Mouse (Mus musculus): Measurements from ENCODE around the gene Gm13288. TPM values are rescaled to one million over a fixed set of nuclear protein-coding genes. Genes with fewer than 3 reads are reported as not detected.

Gene Gm13288
- not detected for polyA plus RNA-seq (2017; shearing (Covaris generic))

DNA sequence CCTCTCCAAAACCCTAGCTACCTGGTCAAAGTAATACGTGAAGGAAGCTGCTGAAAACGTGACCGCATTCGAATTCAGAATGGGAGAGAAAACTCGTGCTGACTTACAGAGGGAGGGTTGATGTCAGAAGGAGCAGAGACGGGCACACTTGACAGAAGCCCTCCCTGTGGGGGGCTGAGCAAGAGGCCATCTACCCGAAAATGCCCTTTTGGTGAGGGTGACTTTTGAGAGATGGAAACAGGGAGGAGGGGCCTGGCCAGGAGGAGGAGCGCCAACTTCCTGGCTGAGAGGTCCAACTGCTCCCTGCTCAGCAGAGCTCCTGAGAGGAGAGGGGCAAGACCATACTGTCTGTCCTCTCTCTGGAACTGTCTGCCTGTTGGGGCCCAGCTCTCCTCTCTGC is at the start of gene Gm13288:
TSS of gene Gm13288 (plus strand) at position 301 of the 400 bp plus-strand sequence.

DNA sequence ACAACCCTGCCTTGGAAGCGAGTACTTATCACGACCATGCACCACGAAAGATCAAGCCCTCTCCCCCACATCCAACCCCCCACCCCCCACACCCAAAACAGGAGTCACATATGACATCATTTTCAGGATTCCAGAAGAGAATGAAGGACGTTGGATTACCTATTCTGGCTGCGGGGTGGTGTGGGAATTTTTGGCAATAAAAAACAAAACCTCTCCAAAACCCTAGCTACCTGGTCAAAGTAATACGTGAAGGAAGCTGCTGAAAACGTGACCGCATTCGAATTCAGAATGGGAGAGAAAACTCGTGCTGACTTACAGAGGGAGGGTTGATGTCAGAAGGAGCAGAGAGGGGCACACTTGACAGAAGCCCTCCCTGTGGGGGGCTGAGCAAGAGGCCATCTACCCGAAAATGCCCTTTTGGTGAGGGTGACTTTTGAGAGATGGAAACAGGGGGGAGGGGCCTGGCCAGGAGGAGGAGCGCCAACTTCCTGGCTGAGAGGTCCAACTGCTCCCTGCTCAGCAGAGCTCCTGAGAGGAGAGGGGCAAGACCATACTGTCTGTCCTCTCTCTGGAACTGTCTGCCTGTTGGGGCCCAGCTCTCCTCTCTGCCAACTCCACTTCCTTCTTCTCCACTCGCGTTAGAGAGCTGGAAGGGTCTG is 45.6 kb upstream of the Gm13288 start, which contains the start of gene Gm13283:
TSS of gene Gm13283 (plus strand) at position 510 of the 659 bp plus-strand sequence.

DNA sequence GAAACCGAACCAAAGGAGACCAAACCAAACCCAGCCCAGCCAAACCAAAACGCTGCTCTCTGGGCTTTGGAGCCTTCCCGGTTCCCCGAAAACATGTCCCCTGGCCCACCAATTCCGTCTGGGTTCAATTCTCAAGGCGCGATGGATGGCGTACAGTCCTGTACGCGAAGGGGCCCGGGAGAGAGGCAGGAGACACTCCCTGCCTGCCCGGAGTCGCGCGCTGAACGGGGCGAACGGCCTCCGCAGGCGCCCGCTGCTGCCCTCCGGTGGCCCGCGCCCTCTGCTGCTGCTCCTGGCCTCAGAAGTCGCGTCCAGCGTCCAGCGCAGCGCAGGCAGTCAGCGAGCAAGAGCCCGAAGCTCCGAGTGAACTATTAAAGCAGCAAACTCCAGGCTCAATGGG is 31.8 kb upstream of the Gm13288 start, which contains the start of gene Gm13290:
TSS of gene Gm13290 (plus strand) at position 301 of the 400 bp plus-strand sequence.

DNA sequence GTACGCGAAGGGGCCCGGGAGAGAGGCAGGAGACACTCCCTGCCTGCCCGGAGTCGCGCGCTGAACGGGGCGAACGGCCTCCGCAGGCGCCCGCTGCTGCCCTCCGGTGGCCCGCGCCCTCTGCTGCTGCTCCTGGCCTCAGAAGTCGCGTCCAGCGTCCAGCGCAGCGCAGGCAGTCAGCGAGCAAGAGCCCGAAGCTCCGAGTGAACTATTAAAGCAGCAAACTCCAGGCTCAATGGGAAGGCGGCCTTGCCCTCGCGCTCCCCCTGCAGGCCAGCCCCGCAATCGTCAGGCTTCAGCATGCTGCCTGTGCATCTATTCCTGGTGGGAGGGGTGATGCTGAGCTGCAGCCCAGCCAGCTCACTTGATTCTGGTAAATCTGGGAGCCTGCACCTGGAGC is 28.7 kb upstream of the Gm13288 start, which contains the start of gene Gm13289:
TSS of gene Gm13289 (plus strand) at position 301 of the 400 bp plus-strand sequence.

DNA sequence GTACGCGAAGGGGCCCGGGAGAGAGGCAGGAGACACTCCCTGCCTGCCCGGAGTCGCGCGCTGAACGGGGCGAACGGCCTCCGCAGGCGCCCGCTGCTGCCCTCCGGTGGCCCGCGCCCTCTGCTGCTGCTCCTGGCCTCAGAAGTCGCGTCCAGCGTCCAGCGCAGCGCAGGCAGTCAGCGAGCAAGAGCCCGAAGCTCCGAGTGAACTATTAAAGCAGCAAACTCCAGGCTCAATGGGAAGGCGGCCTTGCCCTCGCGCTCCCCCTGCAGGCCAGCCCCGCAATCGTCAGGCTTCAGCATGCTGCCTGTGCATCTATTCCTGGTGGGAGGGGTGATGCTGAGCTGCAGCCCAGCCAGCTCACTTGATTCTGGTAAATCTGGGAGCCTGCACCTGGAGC is 25.8 kb upstream of the Gm13288 start, which contains the start of gene Gm13272:
TSS of gene Gm13272 (plus strand) at position 301 of the 400 bp plus-strand sequence.

DNA sequence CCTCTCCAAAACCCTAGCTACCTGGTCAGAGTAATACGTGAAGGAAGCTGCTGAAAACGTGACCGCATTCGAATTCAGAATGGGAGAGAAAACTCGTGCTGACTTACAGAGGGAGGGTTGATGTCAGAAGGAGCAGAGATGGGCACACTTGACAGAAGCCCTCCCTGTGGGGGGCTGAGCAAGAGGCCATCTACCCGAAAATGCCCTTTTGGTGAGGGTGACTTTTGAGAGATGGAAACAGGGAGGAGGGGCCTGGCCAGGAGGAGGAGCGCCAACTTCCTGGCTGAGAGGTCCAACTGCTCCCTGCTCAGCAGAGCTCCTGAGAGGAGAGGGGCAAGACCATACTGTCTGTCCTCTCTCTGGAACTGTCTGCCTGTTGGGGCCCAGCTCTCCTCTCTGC is 23.5 kb upstream of the Gm13288 start, which contains the start of gene Ifnz:
TSS of gene Ifnz (plus strand) at position 301 of the 400 bp plus-strand sequence.

DNA sequence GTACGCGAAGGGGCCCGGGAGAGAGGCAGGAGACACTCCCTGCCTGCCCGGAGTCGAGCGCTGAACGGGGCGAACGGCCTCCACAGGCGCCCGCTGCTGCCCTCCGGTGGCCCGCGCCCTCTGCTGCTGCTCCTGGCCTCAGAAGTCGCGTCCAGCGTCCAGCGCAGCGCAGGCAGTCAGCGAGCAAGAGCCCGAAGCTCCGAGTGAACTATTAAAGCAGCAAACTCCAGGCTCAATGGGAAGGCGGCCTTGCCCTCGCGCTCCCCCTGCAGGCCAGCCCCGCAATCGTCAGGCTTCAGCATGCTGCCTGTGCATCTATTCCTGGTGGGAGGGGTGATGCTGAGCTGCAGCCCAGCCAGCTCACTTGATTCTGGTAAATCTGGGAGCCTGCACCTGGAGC is 19.9 kb upstream of the Gm13288 start, which contains the start of gene Gm13276:
TSS of gene Gm13276 (plus strand) at position 301 of the 400 bp plus-strand sequence.

DNA sequence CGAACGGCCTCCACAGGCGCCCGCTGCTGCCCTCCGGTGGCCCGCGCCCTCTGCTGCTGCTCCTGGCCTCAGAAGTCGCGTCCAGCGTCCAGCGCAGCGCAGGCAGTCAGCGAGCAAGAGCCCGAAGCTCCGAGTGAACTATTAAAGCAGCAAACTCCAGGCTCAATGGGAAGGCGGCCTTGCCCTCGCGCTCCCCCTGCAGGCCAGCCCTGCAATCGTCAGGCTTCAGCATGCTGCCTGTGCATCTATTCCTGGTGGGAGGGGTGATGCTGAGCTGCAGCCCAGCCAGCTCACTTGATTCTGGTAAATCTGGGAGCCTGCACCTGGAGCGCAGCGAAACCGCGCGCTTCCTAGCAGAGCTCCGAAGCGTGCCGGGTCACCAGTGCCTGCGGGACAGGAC is 16.9 kb upstream of the Gm13288 start, which contains the start of gene Gm13277:
TSS of gene Gm13277 (plus strand) at position 231 of the 400 bp plus-strand sequence.

DNA sequence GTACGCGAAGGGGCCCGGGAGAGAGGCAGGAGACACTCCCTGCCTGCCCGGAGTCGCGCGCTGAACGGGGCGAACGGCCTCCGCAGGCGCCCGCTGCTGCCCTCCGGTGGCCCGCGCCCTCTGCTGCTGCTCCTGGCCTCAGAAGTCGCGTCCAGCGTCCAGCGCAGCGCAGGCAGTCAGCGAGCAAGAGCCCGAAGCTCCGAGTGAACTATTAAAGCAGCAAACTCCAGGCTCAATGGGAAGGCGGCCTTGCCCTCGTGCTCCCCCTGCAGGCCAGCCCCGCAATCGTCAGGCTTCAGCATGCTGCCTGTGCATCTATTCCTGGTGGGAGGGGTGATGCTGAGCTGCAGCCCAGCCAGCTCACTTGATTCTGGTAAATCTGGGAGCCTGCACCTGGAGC is 14.1 kb upstream of the Gm13288 start, which contains the start of gene Gm13278:
TSS of gene Gm13278 (plus strand) at position 301 of the 400 bp plus-strand sequence.

DNA sequence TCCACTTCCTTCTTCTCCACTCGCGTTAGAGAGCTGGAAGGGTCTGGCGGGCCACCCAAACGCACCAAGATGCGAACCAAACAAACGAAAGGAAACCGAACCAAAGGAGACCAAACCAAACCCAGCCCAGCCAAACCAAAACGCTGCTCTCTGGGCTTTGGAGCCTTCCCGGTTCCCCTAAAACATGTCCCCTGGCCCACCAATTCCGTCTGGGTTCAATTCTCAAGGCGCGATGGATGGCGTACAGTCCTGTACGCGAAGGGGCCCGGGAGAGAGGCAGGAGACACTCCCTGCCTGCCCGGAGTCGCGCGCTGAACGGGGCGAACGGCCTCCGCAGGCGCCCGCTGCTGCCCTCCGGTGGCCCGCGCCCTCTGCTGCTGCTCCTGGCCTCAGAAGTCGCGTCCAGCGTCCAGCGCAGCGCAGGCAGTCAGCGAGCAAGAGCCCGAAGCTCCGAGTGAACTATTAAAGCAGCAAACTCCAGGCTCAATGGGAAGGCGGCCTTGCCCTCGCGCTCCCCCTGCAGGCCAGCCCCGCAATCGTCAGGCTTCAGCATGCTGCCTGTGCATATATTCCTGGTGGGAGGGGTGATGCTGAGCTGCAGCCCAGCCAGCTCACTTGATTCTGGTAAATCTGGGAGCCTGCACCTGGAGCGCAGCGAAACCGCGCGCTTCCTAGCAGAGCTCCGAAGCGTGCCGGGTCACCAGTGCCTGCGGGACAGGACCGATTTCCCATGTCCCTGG is 11.2 kb upstream of the Gm13288 start, which contains the start of gene Gm13275:
TSS of gene Gm13275 (plus strand) at position 552 of the 740 bp plus-strand sequence.

DNA sequence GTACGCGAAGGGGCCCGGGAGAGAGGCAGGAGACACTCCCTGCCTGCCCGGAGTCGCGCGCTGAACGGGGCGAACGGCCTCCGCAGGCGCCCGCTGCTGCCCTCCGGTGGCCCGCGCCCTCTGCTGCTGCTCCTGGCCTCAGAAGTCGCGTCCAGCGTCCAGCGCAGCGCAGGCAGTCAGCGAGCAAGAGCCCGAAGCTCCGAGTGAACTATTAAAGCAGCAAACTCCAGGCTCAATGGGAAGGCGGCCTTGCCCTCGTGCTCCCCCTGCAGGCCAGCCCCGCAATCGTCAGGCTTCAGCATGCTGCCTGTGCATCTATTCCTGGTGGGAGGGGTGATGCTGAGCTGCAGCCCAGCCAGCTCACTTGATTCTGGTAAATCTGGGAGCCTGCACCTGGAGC is 8.2 kb upstream of the Gm13288 start, which contains the start of gene Gm13279:
TSS of gene Gm13279 (plus strand) at position 301 of the 400 bp plus-strand sequence.

DNA sequence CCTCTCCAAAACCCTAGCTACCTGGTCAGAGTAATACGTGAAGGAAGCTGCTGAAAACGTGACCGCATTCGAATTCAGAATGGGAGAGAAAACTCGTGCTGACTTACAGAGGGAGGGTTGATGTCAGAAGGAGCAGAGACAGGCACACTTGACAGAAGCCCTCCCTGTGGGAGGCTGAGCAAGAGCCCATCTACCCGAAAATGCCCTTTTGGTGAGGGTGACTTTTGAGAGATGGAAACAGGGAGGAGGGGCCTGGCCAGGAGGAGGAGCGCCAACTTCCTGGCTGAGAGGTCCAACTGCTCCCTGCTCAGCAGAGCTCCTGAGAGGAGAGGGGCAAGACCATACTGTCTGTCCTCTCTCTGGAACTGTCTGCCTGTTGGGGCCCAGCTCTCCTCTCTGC is 6.0 kb upstream of the Gm13288 start, which contains the start of gene Gm13285:
TSS of gene Gm13285 (plus strand) at position 301 of the 400 bp plus-strand sequence.

DNA sequence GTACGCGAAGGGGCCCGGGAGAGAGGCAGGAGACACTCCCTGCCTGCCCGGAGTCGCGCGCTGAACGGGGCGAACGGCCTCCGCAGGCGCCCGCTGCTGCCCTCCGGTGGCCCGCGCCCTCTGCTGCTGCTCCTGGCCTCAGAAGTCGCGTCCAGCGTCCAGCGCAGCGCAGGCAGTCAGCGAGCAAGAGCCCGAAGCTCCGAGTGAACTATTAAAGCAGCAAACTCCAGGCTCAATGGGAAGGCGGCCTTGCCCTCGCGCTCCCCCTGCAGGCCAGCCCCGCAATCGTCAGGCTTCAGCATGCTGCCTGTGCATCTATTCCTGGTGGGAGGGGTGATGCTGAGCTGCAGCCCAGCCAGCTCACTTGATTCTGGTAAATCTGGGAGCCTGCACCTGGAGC is 2.4 kb upstream of the Gm13288 start, which contains the start of gene Gm13287:
TSS of gene Gm13287 (plus strand) at position 301 of the 400 bp plus-strand sequence.

DNA sequence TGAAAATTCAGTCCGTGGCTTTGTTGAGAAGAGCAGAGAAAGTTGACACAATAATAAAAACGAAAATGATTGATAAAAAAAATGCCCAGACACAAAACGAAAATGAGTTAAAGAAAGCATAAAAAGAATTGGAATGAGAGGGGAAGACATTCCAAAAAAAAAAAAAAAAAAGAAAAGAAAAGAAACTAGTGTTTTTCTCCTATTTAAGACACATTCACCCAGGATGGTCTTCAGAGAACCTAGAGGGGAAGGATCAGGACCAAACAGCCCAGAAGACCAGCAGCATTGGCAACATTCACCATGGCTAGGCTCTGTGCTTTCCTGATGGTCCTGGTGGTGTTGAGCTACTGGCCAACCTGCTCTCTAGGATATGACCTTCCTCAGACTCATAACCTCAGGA is 10.6 kb downstream of the Gm13288 start, which contains the start of gene Ifna7:
TSS of gene Ifna7 (plus strand) at position 301 of the 400 bp plus-strand sequence.

DNA sequence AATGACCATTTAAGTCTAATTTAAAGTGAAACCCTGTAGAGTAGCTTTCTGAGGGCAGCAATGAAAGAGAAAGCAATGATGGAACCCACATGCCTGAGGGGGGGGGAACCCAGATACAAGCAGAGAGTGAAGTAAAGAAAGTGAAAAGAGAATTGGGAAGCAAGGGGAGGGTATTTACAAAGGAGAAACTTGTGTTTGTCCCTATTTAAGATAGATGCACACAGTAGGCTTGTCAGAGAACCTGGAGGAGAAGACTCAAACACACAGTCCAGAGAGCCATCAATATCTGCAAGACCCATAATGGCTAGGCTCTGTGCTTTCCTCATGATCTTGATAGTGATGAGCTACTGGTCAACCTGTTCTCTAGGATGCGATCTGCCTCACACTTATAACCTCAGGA is 14.3 kb downstream of the Gm13288 start, which contains the start of gene Ifna11:
TSS of gene Ifna11 (plus strand) at position 301 of the 400 bp plus-strand sequence.

DNA sequence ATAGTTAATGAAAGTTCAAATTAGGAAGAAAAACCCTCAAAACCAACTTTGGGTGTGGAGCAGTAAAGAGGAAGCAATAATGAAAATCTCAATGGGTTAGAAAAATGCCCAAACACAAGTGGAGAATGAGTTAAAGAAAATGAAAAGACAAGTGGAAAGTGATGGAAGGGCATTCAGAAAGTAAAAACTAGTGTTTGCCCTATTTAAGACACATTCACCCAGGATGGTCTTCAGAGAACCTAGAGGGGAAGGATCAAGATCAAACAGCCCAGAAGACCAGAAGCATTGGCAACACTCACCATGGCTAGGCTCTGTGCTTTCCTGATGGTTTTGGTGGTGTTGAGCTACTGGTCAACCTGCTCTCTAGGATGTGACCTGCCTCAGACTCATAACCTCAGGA is 21.8 kb downstream of the Gm13288 start, which contains the start of gene Ifna6:
TSS of gene Ifna6 (plus strand) at position 301 of the 400 bp plus-strand sequence.

DNA sequence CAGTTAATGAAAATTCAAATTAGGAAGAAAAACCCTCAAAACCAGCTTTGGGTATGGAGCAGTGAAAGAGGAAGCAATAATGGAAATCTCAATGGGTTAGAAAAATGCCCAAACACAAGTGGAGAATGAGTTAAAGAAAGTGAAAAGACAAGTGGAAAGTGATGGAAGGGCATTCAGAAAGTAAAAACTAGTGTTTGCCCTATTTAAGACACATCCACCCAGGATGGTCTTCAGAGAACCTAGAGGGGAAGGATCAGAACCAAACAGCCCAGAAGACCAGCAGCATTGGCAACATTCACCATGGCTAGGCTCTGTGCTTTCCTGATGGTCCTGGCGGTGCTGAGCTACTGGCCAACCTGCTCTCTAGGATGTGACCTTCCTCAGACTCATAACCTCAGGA is 29.9 kb downstream of the Gm13288 start, which contains the start of gene Ifna5:
TSS of gene Ifna5 (plus strand) at position 301 of the 400 bp plus-strand sequence.

DNA sequence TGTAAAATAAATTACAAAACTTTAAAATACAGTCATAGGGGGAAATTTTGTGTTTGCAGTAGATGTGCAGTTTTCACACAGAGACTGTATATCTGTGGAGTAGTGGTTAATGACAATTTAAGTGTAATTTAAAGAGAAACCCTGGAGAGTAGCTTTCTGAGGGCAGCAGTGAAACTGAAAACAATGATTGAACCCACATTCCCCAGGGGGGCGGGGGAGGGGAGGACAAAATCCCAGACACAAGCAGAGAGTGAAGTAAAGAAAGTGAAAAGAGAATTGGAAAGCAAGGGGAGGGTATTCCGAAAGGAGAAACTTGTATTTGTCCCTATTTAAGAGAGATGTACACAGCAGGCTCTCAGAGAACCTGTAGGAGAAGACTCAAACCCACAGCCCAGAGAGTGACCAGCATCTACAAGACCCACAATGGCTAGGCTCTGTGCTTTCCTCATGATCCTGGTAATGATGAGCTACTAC is 36.1 kb downstream of the Gm13288 start, which contains the start of gene Ifna4:
TSS of gene Ifna4 (plus strand) at position 424 of the 474 bp plus-strand sequence.

DNA sequence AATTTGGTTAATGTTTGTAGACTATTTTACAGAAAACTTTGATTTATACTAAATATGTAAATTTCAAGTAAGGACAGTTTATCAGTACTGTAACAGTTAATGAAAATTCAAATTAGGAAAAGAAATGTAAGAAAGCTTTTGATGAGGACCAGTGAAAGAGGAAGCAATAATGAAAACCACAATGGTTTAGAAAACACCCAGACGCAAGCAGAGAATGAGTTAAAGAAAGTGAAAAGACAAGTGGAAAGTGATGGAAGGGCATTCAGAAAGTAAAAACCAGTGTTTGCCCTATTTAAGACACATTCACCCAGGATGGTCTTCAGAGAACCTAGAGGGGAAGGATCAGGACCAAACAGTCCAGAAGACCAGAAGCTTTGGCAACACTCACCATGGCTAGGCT is 44.4 kb downstream of the Gm13288 start, which contains the start of gene Ifna1:
TSS of gene Ifna1 (plus strand) at position 390 of the 400 bp plus-strand sequence.

